Mouse (Mus musculus): ENCODE measurements around the gene Tnmd. TPM values are rescaled to one million over a fixed set of nuclear protein-coding genes. Genes with fewer than 3 reads are reported as not detected.

The Tnmd gene
- 0.34 TPM for polyA plus RNA-seq (2014; fragmentation: Illumina TruSeq; extraction: RNeasy Lipid Tissue Mini Kit (QIAGEN cat#74804); ENCODE audit: low read depth, low replicate concordance)

DNA sequence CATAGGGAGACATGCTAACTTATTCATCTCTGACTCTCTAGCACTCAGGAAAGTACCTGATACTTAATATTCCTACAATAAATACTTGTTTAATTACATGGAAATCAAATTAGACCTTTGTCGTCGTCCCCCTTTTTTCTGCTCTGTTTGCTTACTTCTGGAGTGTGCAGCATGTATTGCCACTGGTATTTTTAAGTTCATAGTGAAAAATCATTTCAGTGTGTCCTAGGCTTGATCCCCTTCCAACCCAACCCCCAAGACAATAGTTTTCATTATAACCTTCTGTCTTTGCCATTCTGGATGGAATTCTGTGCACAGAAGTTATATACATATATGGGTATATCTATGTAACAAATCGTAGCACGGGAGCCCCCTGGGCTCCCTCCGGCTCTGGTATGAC, at the start of gene Tnmd:
TSS of gene Tnmd (plus strand) at position 301 of the 400 bp plus-strand sequence.

DNA sequence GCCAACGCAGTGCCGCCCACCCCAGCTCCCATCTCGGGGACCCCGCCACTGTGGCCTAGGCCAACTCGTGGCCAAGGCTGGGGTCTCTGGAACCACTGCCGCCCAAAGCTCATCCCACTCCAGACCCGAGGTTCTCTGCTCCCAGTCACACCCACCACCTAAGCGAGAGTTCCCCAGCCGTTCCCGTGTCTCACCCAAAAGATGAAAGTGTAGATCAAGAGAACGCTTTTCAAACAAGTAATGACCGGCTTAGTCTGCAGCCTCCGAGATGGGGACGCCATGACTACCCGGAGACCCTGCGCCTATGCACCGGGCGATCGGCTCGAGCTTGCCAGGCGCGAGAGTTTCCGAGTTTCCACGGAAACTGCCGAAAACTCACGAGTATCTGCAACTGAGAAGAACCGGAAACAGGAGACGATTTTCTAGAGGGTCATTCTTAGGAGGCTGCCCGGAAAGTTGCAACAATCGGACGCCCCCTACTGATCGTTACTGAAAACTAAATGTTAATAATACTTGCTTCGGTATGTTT, 47.3 kb downstream of the Tnmd start, which contains the start of gene Tspan6:
TSS of gene Tspan6 (minus strand) at position 416 of the 529 bp plus-strand sequence.

DNA sequence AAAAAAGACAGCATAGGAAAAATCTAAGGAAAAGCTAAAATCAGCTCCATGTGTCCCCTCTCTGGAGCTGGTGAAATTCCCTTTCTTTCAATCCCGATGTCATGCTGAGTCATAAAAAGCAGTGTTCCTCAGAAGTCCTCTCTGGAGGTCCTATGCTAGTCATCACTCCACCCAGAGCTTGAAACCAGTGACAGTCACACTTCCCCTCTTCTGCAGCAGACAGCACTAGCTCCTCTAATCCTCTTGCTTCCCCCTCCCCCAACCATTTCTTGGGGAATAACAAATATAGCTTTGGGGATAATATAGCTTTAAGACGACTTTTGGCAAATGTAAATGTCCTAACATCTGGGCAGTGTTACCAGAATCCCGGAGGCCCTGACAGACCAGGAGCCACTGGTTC, 57.5 kb downstream of the Tnmd start, which contains the start of gene Srpx2:
TSS of gene Srpx2 (plus strand) at position 166 of the 400 bp plus-strand sequence.

Other genes with a start within 250 kb of the Tnmd start
- 5.1 TPM for gene Pcdh19, start 162.0 kb upstream of the Tnmd start, polyA plus RNA-seq (2014; fragmentation: Illumina TruSeq; extraction: RNeasy Lipid Tissue Mini Kit (QIAGEN cat#74804); ENCODE audit: low read depth, low replicate concordance)
- 10.0 TPM for gene Tspan6, start 47.4 kb downstream of the Tnmd start, polyA plus RNA-seq (2014; fragmentation: Illumina TruSeq; extraction: RNeasy Lipid Tissue Mini Kit (QIAGEN cat#74804); ENCODE audit: low read depth, low replicate concordance)
- 5.5 TPM for gene Srpx2, start 57.4 kb downstream of the Tnmd start, polyA plus RNA-seq (2014; fragmentation: Illumina TruSeq; extraction: RNeasy Lipid Tissue Mini Kit (QIAGEN cat#74804); ENCODE audit: low read depth, low replicate concordance)
- 1.7 TPM for gene Sytl4, start 130.8 kb downstream of the Tnmd start, polyA plus RNA-seq (2014; fragmentation: Illumina TruSeq; extraction: RNeasy Lipid Tissue Mini Kit (QIAGEN cat#74804); ENCODE audit: low read depth, low replicate concordance)
- gene Cstf2, start 208.2 kb downstream of the Tnmd start, polyA plus RNA-seq (2014; fragmentation: Illumina TruSeq; extraction: RNeasy Lipid Tissue Mini Kit (QIAGEN cat#74804); ENCODE audit: low read depth, low replicate concordance): 12.5 TPM

All from heart, adult 10 weeks (tissue).